Mouse (Mus musculus) stomach, postnatal 0 days (tissue): ENCODE measurements at regions not wholly inside any gene's neighbourhood (a gene's known extent, or its start where the extent isn't known, plus 50 kb on each side); places are given as distances from the start of the nearest gene placed in this dataset.

Source experiments
- CTCF ChIP-seq: IDR thresholded peaks from 2 replicates; pipeline ENCODE4 v1.5.1; 2016; ENCODE audit warnings: antibody characterized with exemption, low read depth, mild to moderate bottlenecking, moderate library complexity
- EP300 ChIP-seq: optimal IDR thresholded peaks from 2 replicates; pipeline ENCODE3; 2016; ENCODE audit warnings: antibody characterized with exemption

DNA sequence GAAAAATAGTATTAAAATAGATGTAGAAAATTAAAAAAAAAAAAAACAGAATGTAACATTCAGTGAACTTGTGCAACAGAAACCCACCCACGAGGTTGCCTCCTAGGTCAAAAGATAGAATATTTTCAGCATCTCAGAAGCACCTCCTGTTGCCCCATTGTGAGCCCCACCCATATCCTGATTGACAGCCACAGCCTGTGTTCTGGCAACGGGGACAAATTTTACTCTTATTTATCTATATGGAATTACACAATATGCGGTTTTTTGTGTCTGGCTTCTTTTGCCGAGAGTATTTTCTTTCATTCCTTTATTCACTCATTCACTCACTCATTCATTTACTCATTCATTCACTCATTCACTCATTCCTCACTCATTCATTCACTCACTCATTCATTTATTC, 81.9 kb upstream of the Cry1 start:
- TF ChIP-seq CTCF: no peak
- TF ChIP-seq EP300: no peak
